Mouse (Mus musculus) bone marrow macrophage, adult 2 months (primary cell): Measurements from ENCODE around the gene Atp10a. TPM values are rescaled to one million over a fixed set of nuclear protein-coding genes. Genes with fewer than 3 reads are reported as not detected.

Experiments
- H3K27ac ChIP-seq: 2 replicates; pipeline ENCODE4 v1.5.1; 2012; ENCODE audit warnings: low read depth, low read length; ENCODE audit not compliant: insufficient read depth
- H3K4me1 ChIP-seq: 2 replicates; pipeline ENCODE4 v1.6.1; 2012; ENCODE audit warnings: low read length; ENCODE audit not compliant: control insufficient read depth, insufficient read depth
- H3K4me3 ChIP-seq: 2 replicates; pipeline ENCODE4 v1.5.1; 2012; ENCODE audit warnings: mild to moderate bottlenecking, low read length, moderate library complexity; ENCODE audit not compliant: insufficient read depth
- CTCF ChIP-seq: IDR thresholded peaks from 2 replicates; pipeline ENCODE4 v1.5.1; 2012; ENCODE audit warnings: low read depth, mild to moderate bottlenecking, low read length, moderate library complexity
- POLR2A ChIP-seq: IDR thresholded peaks from 2 replicates; pipeline ENCODE4 v1.6.1; 2012; ENCODE audit warnings: mild to moderate bottlenecking, low read depth, low read length, borderline replicate concordance
- polyA plus RNA-seq: library from polyadenylated mRNA; stranded (reverse); fragments of >200 nt; gene quantifications from 2 replicates; pipeline ENCODE4 v1.2.4, GENCODE M21; 2012; ENCODE audit not compliant: missing spikeins, insufficient read depth, insufficient read length

Atp10a gene
- polyA plus RNA-seq, 1 experiment: 3.0 TPM

DNA sequence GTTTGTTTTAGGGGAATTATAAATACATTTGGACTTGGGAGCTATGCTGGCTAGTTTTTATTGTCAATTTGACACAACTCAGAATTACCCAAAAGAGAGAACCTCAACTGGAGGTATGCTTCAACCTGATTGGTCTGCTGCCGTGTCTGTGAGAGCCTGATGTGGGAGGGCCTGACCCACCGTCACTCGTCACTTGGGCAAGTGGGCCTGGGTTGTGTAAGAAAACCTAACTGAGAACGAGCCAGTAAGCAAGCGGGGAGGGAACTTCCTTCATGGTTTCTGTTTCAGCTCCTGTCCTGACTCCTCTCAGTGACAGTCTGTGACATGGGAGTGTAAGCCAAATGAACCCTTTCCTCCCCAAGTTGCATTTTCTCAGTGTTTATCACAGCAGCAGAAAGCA is 30.6 kb downstream of the Atp10a start:
- H3K27ac ChIP-seq: no peak overlapping the region
- TF ChIP-seq CTCF: no peak
- no peak for TF ChIP-seq POLR2A
- no peaks in the 10 kb centered on the region for H3K4me1 ChIP-seq
- no peak overlapping the region for H3K4me3 ChIP-seq

DNA sequence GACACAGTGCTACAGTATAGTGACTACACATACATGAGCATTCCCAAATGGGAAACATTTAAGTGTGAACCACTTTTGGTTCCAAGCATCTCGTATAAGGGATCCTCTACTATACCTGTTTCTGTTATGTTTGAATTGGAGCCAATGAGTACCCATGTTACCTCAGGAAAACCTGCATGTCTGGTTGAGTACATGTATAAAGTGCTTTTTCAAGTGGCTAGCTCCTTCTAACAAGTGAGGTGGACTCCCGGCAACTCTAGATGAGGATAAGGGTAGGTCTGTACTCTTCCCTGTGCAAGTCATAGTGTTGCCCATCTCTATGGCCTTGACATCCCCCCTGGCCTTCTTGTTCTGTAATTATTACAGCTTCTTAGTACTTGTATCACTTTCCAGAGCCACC is 31.0 kb downstream of the Atp10a start:
- H3K4me3 ChIP-seq: no peak overlapping the region

DNA sequence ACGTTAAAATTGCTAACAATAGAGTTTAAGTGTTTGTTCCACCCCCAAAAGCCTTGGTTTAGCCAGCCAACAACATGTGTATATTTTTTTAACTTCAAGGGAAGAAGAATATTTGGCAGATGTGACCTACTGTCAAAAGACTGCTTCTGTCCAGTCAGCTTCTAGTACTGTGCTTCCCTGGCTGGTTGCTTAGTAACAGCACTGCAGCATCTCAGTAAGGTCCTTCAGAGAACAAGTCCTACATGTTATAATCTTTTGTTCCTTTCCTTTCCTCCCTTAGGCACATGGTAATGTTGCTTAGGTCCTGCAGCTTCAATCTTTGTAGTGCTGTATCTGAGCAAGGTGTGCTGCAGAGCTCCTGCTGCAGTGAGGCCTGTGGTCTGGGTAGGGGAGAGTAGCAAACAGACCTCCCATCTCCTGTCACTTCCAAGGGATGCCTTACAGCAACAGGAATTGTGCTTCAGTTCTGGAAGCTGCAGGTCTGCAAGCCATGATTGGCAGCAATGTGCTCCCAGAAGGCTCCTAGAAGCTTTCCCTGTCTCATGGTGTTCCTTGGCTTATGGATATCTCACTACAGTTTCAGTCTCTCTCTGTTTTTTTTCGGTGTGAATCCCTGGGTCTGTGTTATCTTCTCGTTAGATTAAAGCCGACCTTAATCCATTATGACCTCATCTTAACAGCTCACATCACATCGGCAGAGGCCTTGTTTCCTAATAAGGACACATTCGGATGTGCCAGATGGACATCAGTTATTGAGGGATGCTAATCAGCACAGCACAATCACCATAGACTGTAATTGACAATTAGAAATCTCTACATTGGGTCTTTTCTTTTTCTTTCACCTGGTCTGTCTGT is 34.3 kb downstream of the Atp10a start:
- TF ChIP-seq POLR2A (no peak), CTCF (no peak)
- Histone ChIP-seq H3K4me1 (no peaks in the 10 kb centered on the region), H3K4me3 (no peak overlapping the region), H3K27ac (no peak overlapping the region)

More for the DNA sequence above, 31.0 kb downstream of the Atp10a start:
- Histone ChIP-seq H3K27ac (no peak overlapping the region), H3K4me1 (no peaks in the 10 kb centered on the region)
- TF ChIP-seq CTCF: no peak
- no peak for TF ChIP-seq POLR2A

DNA sequence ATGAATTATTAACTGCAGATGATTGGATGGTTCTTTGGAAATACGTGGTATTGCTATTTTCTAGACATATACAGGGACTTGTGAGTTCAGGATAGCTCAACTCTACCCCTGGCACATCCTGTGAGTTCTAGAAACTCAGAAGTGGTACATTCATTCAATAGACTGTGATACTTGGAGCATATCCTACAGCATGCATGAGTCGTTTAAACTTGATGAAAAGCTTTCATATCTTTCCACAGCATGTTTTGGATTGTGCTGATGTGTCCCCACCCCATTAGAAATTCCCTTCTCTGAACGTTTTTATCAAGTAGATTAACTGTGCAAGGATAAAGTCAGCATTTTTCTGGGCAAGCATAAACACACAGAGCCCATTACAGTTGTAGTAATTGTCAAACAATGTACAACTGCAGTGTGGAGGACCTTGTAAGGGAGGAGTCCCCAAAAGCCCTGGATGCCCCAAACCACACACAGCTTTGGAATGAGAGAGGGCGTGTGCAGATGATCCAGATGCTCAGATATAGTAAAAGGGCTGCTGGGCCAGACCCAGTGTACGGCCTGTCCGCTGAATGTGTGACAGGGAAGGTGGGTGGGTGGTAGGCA is 35.1 kb downstream of the Atp10a start:
- TF ChIP-seq CTCF (no peak), POLR2A (no peak)
- Histone ChIP-seq H3K4me1 (no peaks in the 10 kb centered on the region), H3K27ac (no peak overlapping the region), H3K4me3 (no peak overlapping the region)

DNA sequence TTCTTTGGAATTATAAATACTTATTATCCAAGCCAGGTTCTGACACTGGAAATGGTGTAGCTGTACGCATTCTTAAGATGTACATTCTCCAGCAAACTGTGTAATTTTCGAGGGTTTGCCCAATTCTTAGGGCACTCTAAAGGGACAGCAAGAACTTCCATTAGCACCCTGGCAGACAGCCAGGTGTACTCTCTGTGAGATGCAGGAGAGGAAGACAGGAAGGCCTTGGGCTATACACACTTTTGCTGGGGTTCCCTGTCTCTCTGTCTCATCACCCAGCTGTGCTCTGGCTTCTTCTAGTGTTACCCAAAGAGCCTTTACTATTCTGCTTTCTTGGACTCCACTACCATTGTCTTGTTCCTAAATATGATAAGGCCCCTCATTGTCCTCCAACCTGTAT is 36.7 kb downstream of the Atp10a start:
- TF ChIP-seq POLR2A: no peak

DNA sequence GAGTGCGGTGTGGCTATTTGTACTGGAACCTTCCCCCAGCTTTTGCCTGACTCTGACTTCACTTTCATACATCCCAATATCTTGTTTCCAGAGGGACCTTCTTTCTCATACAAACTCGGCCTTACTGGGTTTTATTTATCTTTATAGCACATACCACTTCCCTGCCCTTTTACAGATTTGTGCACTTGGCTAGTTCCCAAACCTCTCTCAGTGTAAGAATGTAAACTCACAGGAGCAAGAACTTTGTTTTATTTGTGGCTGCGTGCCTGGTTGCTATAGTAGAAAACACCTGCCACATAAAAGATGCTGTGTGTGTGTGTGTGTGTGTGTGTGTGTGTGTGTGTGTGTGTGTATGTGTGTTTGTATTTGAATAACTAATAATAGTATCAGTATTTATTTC is 37.4 kb downstream of the Atp10a start:
- Histone ChIP-seq H3K4me1 (no peaks in the 10 kb centered on the region), H3K27ac (no peak overlapping the region), H3K4me3 (no peak overlapping the region)
- no peak for TF ChIP-seq CTCF

More for the DNA sequence above, 36.7 kb downstream of the Atp10a start:
- Histone ChIP-seq H3K27ac (no peak overlapping the region), H3K4me3 (no peak overlapping the region), H3K4me1 (no peaks in the 10 kb centered on the region)

DNA sequence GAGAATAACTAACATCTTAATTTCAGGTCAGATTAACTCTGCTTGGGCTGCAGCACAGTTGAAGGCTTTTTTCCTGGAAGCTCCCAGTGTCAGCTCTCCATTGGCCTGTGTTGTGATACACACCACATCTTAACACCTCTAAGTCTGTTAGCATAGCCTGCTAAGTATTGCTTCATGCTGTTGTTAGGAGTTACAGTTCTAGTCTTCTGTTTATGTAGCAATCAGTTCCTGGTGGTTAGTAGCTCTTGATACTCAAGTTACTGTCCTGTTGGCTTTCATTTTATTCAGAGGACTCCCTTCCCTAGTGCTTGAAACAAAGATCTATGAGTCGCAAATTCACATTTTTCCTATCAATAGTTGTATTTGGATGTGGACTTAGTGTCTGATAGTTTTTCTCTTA is 39.7 kb downstream of the Atp10a start:
- H3K4me1 ChIP-seq: no peaks in the 10 kb centered on the region
- no peak overlapping the region for H3K27ac ChIP-seq
- TF ChIP-seq CTCF (no peak), POLR2A (no peak)

DNA sequence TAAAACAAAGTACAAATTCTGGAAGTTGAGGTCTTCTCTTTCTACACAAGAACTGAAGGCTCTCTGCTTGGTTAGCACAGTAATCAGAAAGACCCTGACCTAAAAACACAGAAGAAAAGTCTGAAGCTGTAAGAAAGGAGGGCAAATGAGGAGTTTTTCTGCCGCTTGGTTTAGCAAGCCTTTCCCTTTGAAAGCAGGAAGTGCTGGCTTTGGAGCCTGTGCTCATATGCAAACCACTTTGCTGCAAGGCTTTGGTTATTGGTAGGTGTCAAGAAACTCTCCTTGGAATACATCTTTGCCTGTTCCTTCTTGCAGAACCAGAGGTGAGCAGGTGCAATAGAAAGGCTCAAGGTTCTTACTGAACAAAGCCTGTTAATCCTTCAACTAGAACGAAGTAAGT is 41.1 kb downstream of the Atp10a start:
- H3K27ac ChIP-seq: no peak overlapping the region
- no peak for TF ChIP-seq POLR2A
- TF ChIP-seq CTCF: no peak
- H3K4me1 ChIP-seq: no peaks in the 10 kb centered on the region
- H3K4me3 ChIP-seq: no peak overlapping the region

More for the DNA sequence above, 39.7 kb downstream of the Atp10a start:
- H3K4me3 ChIP-seq: no peak overlapping the region

DNA sequence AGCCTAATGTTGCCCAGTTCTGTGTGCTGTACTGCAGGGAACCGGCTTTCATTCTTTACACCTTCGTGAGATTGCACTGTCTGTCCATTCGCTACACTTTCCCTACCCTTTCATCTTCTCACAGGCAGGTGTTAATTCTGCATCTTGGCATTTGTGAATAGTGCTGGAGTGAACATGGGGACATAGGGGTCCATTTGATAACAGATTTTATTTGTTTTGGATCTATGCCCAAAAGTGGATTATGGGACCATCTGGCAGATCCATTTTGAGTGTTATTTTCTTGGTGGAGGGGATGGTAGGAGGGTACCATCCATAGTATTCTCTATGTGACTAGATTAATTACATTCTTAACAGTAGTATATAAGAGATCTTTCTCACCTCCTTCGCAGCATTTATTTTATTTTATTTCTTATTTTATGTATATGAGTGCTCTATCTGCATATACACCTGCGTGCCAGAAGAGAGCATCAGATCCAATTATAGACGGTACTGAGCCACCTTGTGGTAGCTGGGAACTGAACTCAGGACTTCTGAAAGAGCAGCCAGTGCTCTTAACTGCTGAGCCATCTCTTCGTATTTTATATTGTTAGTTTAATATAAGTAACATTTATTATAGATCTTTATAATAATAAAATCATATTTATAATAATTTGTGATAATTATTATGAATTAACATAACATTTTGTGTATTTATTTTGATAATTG is 42.9 kb downstream of the Atp10a start:
- TF ChIP-seq CTCF: no peak
- TF ChIP-seq POLR2A: no peak
- H3K27ac ChIP-seq: no peak overlapping the region
- no peaks in the 10 kb centered on the region for H3K4me1 ChIP-seq
- no peak overlapping the region for H3K4me3 ChIP-seq

DNA sequence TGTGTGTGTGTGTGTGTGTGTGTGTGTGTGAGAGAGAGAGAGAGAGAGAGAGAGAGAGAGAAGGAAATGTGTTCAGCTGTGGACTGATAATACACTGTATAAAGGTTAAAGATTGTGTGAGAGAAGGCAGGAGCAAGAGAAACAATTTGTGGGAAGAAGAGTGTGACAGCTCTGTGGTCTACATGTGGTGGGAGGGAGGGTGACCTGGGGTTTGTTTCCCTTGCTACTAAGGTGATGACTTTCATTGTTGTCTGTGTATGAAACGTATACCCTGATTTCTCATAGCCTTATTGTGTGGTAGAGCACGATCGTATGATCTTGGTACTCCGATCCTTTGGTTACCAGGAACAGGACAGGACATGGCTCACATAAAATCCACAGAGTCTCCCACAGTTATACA is 45.3 kb downstream of the Atp10a start:
- no peaks in the 10 kb centered on the region for H3K4me1 ChIP-seq
- no peak overlapping the region for H3K27ac ChIP-seq
- TF ChIP-seq CTCF (no peak), POLR2A (no peak)
- no peak overlapping the region for H3K4me3 ChIP-seq
